Mouse (Mus musculus): Measurements from ENCODE around the gene Mthfd2l.

- TF ChIP-seq CTCF (IDR thresholded peaks at IDR 0.05; ENCODE audit: insufficient read depth, low read length) (no peak), POLR2A (IDR thresholded peaks at IDR 0.05; ENCODE audit: borderline replicate concordance, extremely low read depth, low read depth, low read length) (no peak)
Observed at GRCm38 (mm10) chr5:91027840-91028239, 96.9 kb downstream of the Mthfd2l start.
